Mouse (Mus musculus) effector memory CD4-positive, alpha-beta T cell, adult 5 months (primary cell): ENCODE results near the gene Olfr1496. TPM values are rescaled to one million over a fixed set of nuclear protein-coding genes. Genes with fewer than 3 reads are reported as not detected.

Experiments used
- polyA plus RNA-seq: library from polyadenylated mRNA; unstranded; fragments of 100-300 nt; shearing (Covaris generic); gene quantifications from one replicate; pipeline ENCODE4 v1.2.1, GENCODE M21; 2017

Olfr1496 gene
- not detected for polyA plus RNA-seq

GRCm38 (mm10) chr19:13777578-13777977, at the start of gene Olfr1496:
Gene Olfr1496 (plus strand): TSS chr19:13777878.

DNA sequence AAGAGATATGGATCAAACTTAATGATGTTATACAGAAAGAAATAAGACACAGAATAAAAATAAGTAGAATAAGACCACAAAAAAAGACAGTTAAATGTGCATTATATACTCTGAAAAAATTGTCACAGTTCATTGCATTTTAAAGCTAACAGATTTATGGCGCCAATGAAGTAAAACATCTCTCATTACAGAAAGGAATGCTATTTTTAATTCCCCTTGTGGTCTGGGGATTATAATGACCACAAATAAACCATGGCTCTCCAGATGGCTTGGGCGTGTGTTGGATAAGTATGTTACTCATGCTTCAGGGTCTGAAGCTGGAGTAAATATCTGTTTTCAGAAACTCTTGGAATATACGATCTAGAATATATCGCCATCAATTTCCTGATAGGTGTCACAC, 38.2 kb upstream of the Olfr1496 start, which contains the start of gene Olfr1494:
Gene Olfr1494, plus strand, starts transcription at position 301 of the 400 bp plus-strand sequence.

DNA sequence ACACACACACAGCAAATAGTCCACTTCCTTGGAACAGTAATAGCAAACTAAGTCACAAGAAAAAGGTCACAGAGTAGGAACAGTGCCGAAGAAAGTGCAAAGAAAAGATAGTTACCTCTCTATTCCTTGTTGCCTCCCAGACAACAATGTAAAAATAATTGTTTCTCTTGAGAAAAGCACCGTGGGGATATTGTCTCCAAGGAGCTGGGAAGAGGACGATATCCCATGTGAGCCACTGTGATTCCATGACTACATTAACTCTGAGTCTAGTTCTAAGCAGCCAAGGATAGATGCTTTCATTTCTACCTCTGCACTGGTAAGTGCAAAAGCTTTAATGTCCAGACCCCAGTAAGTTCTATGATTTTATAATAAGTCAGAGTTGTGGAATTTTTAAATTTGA, 13.4 kb upstream of the Olfr1496 start, which contains the start of gene Olfr1495:
Gene Olfr1495, plus strand, starts transcription at position 301 of the 400 bp plus-strand sequence.

GRCm38 (mm10) chr19:13798102-13798501, 20.4 kb downstream of the Olfr1496 start, which contains the start of gene Olfr1497:
Gene Olfr1497 (minus strand): TSS chr19:13798202.

DNA sequence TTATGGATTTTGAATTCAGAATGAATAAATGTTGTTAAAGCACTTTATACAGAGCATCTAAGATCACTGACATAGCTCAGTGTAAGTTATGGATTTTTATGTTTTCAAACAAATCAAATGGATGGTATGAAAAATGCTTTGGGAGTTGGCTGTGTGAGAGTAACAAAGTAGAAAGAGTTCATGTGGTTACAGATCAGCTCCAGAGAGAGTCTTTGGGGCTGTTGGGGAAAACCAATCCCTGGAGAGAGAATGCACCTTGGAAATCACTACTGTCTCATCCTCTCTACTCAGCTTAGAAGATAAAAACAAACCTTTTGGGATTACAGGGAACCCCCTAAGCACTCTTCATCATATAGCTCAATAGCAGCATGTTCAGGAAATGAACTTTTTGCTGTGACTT, 41.7 kb downstream of the Olfr1496 start, which contains the start of gene Olfr1499:
Gene Olfr1499, minus strand, starts transcription at position 101 of the 400 bp plus-strand sequence.

GRCm38 (mm10) chr19:13830388-13830787, 52.7 kb downstream of the Olfr1496 start, which contains the start of gene Olfr1500:
Gene Olfr1500 (minus strand): TSS chr19:13830488.

Other genes starting within 250 kb of the Olfr1496 start
- gene Olfr1480, start 250.0 kb upstream of the Olfr1496 start, polyA plus RNA-seq: not detected
- not detected for gene Olfr1484, start 194.4 kb upstream of the Olfr1496 start, polyA plus RNA-seq
- not detected for gene Olfr1487, start 160.5 kb upstream of the Olfr1496 start, polyA plus RNA-seq
- gene Olfr1489, start 146.3 kb upstream of the Olfr1496 start, polyA plus RNA-seq: not detected
- gene Olfr1490, start 126.8 kb upstream of the Olfr1496 start, polyA plus RNA-seq: not detected
- not detected for gene Olfr1491, start 80.6 kb upstream of the Olfr1496 start, polyA plus RNA-seq
- gene Olfr1493-ps1, start 54.6 kb upstream of the Olfr1496 start, polyA plus RNA-seq: not detected
- gene Olfr1494, start 38.1 kb upstream of the Olfr1496 start, polyA plus RNA-seq: not detected
- not detected for gene Olfr1495, start 13.3 kb upstream of the Olfr1496 start, polyA plus RNA-seq
- gene Olfr1497, start 20.3 kb downstream of the Olfr1496 start, polyA plus RNA-seq: not detected
- 0.36 TPM for gene Olfr1499, start 41.6 kb downstream of the Olfr1496 start, polyA plus RNA-seq
- not detected for gene Olfr1500, start 52.6 kb downstream of the Olfr1496 start, polyA plus RNA-seq
- 0.54 TPM for gene Olfr1501, start 72.8 kb downstream of the Olfr1496 start, polyA plus RNA-seq
- gene Olfr1502, start 83.9 kb downstream of the Olfr1496 start, polyA plus RNA-seq: not detected
- gene Olfr1504, start 120.0 kb downstream of the Olfr1496 start, polyA plus RNA-seq: not detected
- gene Olfr1505, start 135.7 kb downstream of the Olfr1496 start, polyA plus RNA-seq: not detected